27 mouse cellular contexts compared by ENCODE assay signal in genomic region chr13:81424002-81424401, GRCm38 (mm10).
A peak's percentile ranks its signal among the peaks of the same experiment; 100 is the strongest.
DNase-seq lines count a peak whose midpoint lies in the region; ATAC-seq and TF ChIP-seq lines count a peak whose summit lies in the region.
"Had no signal": no experiment of that assay in that cellular context is flagged by ENCODE, and none has a peak within 500 bp of the region (broad histone marks: within the 10 kb centered on the region; RNA-seq: fewer than 3 reads in every experiment).

No protein-coding gene starts in this region.

- H3K4me1 ChIP-seq in forebrain, embryonic 11.5 days (replicated peaks; ENCODE audit: control insufficient read depth, insufficient read depth, low read length): no peaks in the 10 kb centered on the region
- no peaks in the 10 kb centered on the region for H3K4me1 ChIP-seq in forebrain, embryonic 14.5 days (ENCODE audit: control insufficient read depth, insufficient read depth, low read length)
- H3K4me1 ChIP-seq in ES-Bruce4 (ENCODE audit: control insufficient read depth, insufficient read depth, low read length): peaks cover 2% of the 10 kb centered on the region
- H3K4me1 ChIP-seq: forebrain, embryonic 15.5 days; heart, embryonic 10.5 days; heart, embryonic 13.5 days had no signal

- no peak for DNase-seq in forebrain, embryonic 11.5 days (ENCODE audit: low spot score)
- DNase-seq in forebrain, embryonic 14.5 days (ENCODE audit: low spot score): no peak
- peak; percentile 82 for DNase-seq in R1 (ENCODE audit: low read depth, low spot score)
- no peak for DNase-seq in thymus, postnatal 0 days (ENCODE audit: low spot score)
- no peak for DNase-seq in thymus, postnatal 10 days (ENCODE audit: low spot score in 2 of 2)
- DNase-seq: adrenal gland, postnatal 10 days; adrenal gland, postnatal 36 days; cerebellum, adult 18-20 months; cerebellum, adult 9-10 months; cerebellum, postnatal 14 days; gastrocnemius, postnatal 10 days; gastrocnemius, postnatal 36 days; heart, adult 2 months; heart, postnatal 14 days; heart, postnatal 4 days had no signal

- no peak overlapping the region for H3K4me3 ChIP-seq in forebrain, embryonic 11.5 days (ENCODE audit: low read depth, low read length)
- H3K4me3 ChIP-seq in forebrain, embryonic 14.5 days (ENCODE audit: low read depth, low read length): no peak overlapping the region
- H3K4me3 ChIP-seq in ES-Bruce4 (ENCODE audit: low read depth, low read length): no peak overlapping the region
- H3K4me3 ChIP-seq: forebrain, embryonic 10.5 days; forebrain, embryonic 15.5 days; heart, adult 2 months; heart, embryonic 10.5 days; heart, embryonic 13.5 days had no signal

- H3K9me3 ChIP-seq in forebrain, embryonic 11.5 days (ENCODE audit: control insufficient read depth, low read length): no peaks in the 10 kb centered on the region
- H3K9me3 ChIP-seq in forebrain, embryonic 14.5 days (replicated peaks; ENCODE audit: control insufficient read depth, low read length): no peaks in the 10 kb centered on the region
- H3K9me3 ChIP-seq in ES-Bruce4 (replicated peaks; ENCODE audit: control insufficient read depth, insufficient read depth, low read length, poor library complexity, severe bottlenecking): no peaks in the 10 kb centered on the region
- H3K9me3 ChIP-seq: forebrain, embryonic 10.5 days; forebrain, embryonic 15.5 days; G1E; heart, embryonic 10.5 days; heart, embryonic 13.5 days had no signal

- no peak overlapping the region for H3K27ac ChIP-seq in forebrain, embryonic 11.5 days (ENCODE audit: low read depth, low read length)
- H3K27ac ChIP-seq in forebrain, embryonic 14.5 days (ENCODE audit: low read depth, low read length): no peak overlapping the region
- H3K27ac ChIP-seq in ES-Bruce4 (ENCODE audit: insufficient read depth, low read length): no peak overlapping the region
- H3K27ac ChIP-seq: forebrain, embryonic 10.5 days; forebrain, embryonic 15.5 days; heart, adult 2 months; heart, embryonic 10.5 days; heart, embryonic 13.5 days; hindbrain, embryonic 14.5 days; hindbrain, postnatal 0 days had no signal

- 60% methylated on average over 4 of the region's 4 CpGs for WGBS in forebrain, embryonic 11.5 days
- WGBS in forebrain, embryonic 14.5 days: 56% methylated on average over 4 of the region's 4 CpGs

- H3K27me3 ChIP-seq in forebrain, embryonic 11.5 days (ENCODE audit: control insufficient read depth, insufficient read depth, low read length): no peaks in the 10 kb centered on the region
- no peaks in the 10 kb centered on the region for H3K27me3 ChIP-seq in forebrain, embryonic 14.5 days (replicated peaks; ENCODE audit: control insufficient read depth, insufficient read depth, low read length)
- H3K27me3 ChIP-seq in ES-Bruce4 (ENCODE audit: control insufficient read depth, insufficient read depth, low read length, poor library complexity, severe bottlenecking): no peaks in the 10 kb centered on the region
- H3K27me3 ChIP-seq: CH12.LX; forebrain, embryonic 15.5 days; heart, embryonic 13.5 days had no signal

- no peak for TF ChIP-seq CTCF in ES-Bruce4 (IDR thresholded peaks at IDR 0.05; ENCODE audit: low read depth, low read length)

- TF ChIP-seq POLR2A in ES-Bruce4 (IDR thresholded peaks at IDR 0.05; ENCODE audit: insufficient read depth, low read length): no peak

- no peak overlapping the region for H3K9ac ChIP-seq in forebrain, embryonic 11.5 days (ENCODE audit: low read length)
- H3K9ac ChIP-seq in forebrain, embryonic 14.5 days (ENCODE audit: low read length): no peak overlapping the region
- no peak overlapping the region for H3K9ac ChIP-seq in ES-Bruce4 (ENCODE audit: low read depth, poor library complexity, severe bottlenecking)
- H3K9ac ChIP-seq: forebrain, embryonic 15.5 days; heart, embryonic 13.5 days; hindbrain, embryonic 14.5 days had no signal

- H3K36me3 ChIP-seq in forebrain, embryonic 11.5 days (ENCODE audit: control insufficient read depth, insufficient read depth, low read length): no peaks in the 10 kb centered on the region; the same call in 1 of the 2 replicates
- peaks cover 6% of the 10 kb centered on the region; the same call in 1 of the 2 replicates for H3K36me3 ChIP-seq in forebrain, embryonic 14.5 days (ENCODE audit: control insufficient read depth, insufficient read depth, low read length)
- no peaks in the 10 kb centered on the region for H3K36me3 ChIP-seq in ES-Bruce4 (ENCODE audit: control insufficient read depth, insufficient read depth, low read length, poor library complexity, severe bottlenecking)
- H3K36me3 ChIP-seq: forebrain, embryonic 15.5 days; G1E; heart, embryonic 10.5 days; heart, embryonic 13.5 days had no signal

- H3K4me2 ChIP-seq in forebrain, embryonic 11.5 days (ENCODE audit: low read depth, low read length, severe bottlenecking): no peak overlapping the region
- no peak overlapping the region for H3K4me2 ChIP-seq in forebrain, embryonic 14.5 days (ENCODE audit: low read length)
- H3K4me2 ChIP-seq: forebrain, embryonic 15.5 days; heart, embryonic 13.5 days; hindbrain, embryonic 14.5 days had no signal

- ATAC-seq in forebrain, embryonic 11.5 days (replicated peaks; ENCODE audit: low FRiP score): 0 out of 2 replicates have a peak, but pooled peaks have one; percentile 39
- ATAC-seq in forebrain, embryonic 14.5 days: no peak
- ATAC-seq: forebrain, embryonic 15.5 days; hindbrain, postnatal 0 days; inflammation-experienced regulatory T-cells, adult 6 months; intestine, embryonic 16.5 days; Patski had no signal

- TF ChIP-seq EP300 in ES-Bruce4 (IDR thresholded peaks at IDR 0.05; ENCODE audit: insufficient read depth, low read depth, low read length): peak; percentile 82
